Mouse (Mus musculus): ENCODE measurements at regions not wholly inside any gene's neighbourhood (a gene's known extent, or its start where the extent isn't known, plus 50 kb on each side); places are given as distances from the start of the nearest gene placed in this dataset.
A peak's percentile ranks its signal among the peaks of the same experiment; 100 is the strongest.

GRCm38 (mm10) chr9:113601451-113601850 is 106.6 kb downstream of the Pdcd6ip start:
- no peak overlapping the region for H3K4me3 ChIP-seq
- no peak overlapping the region for H3ac ChIP-seq (ENCODE audit: control insufficient read depth, insufficient read length)
- H3K36me3 ChIP-seq (ENCODE audit: control insufficient read depth, insufficient read depth), result no peaks in the 10 kb centered on the region
- no peaks in the 10 kb centered on the region for H3K27me3 ChIP-seq (ENCODE audit: control insufficient read depth, insufficient read depth, insufficient read length)
- TF ChIP-seq MYOD1 (IDR thresholded peaks at IDR 0.05; ENCODE audit: control insufficient read depth in 1 of 3, insufficient read length in 2 of 3, low read depth in 2 of 3), result no peak
- no peak for TF ChIP-seq SRF (IDR thresholded peaks at IDR 0.05; ENCODE audit: control insufficient read depth, insufficient read length, low read depth)
- no peak for TF ChIP-seq MYOG (IDR thresholded peaks at IDR 0.05; ENCODE audit: control insufficient read depth in 1 of 3, insufficient read depth in 1 of 3, insufficient read length in 2 of 3, low read depth in 2 of 3)
- TF ChIP-seq TCF12 (IDR thresholded peaks at IDR 0.05; ENCODE audit: insufficient read depth, poor library complexity, severe bottlenecking), result no peak
- TF ChIP-seq USF1 (IDR thresholded peaks at IDR 0.05; ENCODE audit: low read depth), result no peak
- no peak for TF ChIP-seq POLR2A (IDR thresholded peaks at IDR 0.05; ENCODE audit: insufficient read length, low read depth)
- no peak for TF ChIP-seq POLR2AphosphoS2 (IDR thresholded peaks at IDR 0.05; ENCODE audit: insufficient read length, low read depth)
- TF ChIP-seq TCF3 (IDR thresholded peaks at IDR 0.05; ENCODE audit: insufficient read length, low read depth), result no peak
- no peak for TF ChIP-seq CEBPB (IDR thresholded peaks at IDR 0.05; ENCODE audit: insufficient read depth, poor library complexity, severe bottlenecking)
- no peak for TF ChIP-seq E2F4 (IDR thresholded peaks at IDR 0.05; ENCODE audit: insufficient read depth)
- TF ChIP-seq MAX (IDR thresholded peaks at IDR 0.05; ENCODE audit: low read depth), result no peak
- TF ChIP-seq REST (IDR thresholded peaks at IDR 0.05; ENCODE audit: insufficient read depth, insufficient read length), result no peak
- H3K4me2 ChIP-seq (ENCODE audit: low read depth), result no peak overlapping the region
- H3K79me2 ChIP-seq (ENCODE audit: control insufficient read depth, insufficient read depth), result no peaks in the 10 kb centered on the region

GRCm38 (mm10) chr9:113587260-113587659 is 120.8 kb downstream of the Pdcd6ip start:
- Histone ChIP-seq H3K4me2 (ENCODE audit: low read depth) (peak overlapping the region; percentile 9), H3K36me3 (ENCODE audit: control insufficient read depth, insufficient read depth) (no peaks in the 10 kb centered on the region), H3ac (ENCODE audit: control insufficient read depth, insufficient read length) (no peak overlapping the region), H3K4me3 (no peak overlapping the region), H3K27me3 (ENCODE audit: control insufficient read depth, insufficient read depth, insufficient read length) (no peaks in the 10 kb centered on the region), H3K79me2 (ENCODE audit: control insufficient read depth, insufficient read depth) (no peaks in the 10 kb centered on the region)
- no peak for TF ChIP-seq MYOD1 (IDR thresholded peaks at IDR 0.05; ENCODE audit: control insufficient read depth in 1 of 3, insufficient read length in 2 of 3, low read depth in 2 of 3)
- TF ChIP-seq TCF12 (IDR thresholded peaks at IDR 0.05; ENCODE audit: insufficient read depth, poor library complexity, severe bottlenecking), result no peak
- no peak for TF ChIP-seq POLR2AphosphoS2 (IDR thresholded peaks at IDR 0.05; ENCODE audit: insufficient read length, low read depth)
- TF ChIP-seq SRF (IDR thresholded peaks at IDR 0.05; ENCODE audit: control insufficient read depth, insufficient read length, low read depth), result no peak
- TF ChIP-seq CEBPB (IDR thresholded peaks at IDR 0.05; ENCODE audit: insufficient read depth, poor library complexity, severe bottlenecking), result no peak
- no peak for TF ChIP-seq E2F4 (IDR thresholded peaks at IDR 0.05; ENCODE audit: insufficient read depth)
- no peak for TF ChIP-seq MAX (IDR thresholded peaks at IDR 0.05; ENCODE audit: low read depth)
- TF ChIP-seq POLR2A (IDR thresholded peaks at IDR 0.05; ENCODE audit: insufficient read length, low read depth), result no peak
- no peak for TF ChIP-seq REST (IDR thresholded peaks at IDR 0.05; ENCODE audit: insufficient read depth, insufficient read length)
- TF ChIP-seq USF1 (IDR thresholded peaks at IDR 0.05; ENCODE audit: low read depth), result no peak
- TF ChIP-seq MYOG (IDR thresholded peaks at IDR 0.05; ENCODE audit: control insufficient read depth in 1 of 3, insufficient read depth in 1 of 3, insufficient read length in 2 of 3, low read depth in 2 of 3), result no peak

- Histone ChIP-seq H3K27me3 (ENCODE audit: control insufficient read depth, insufficient read depth, insufficient read length) (no peaks in the 10 kb centered on the region), H3K4me3 (no peak overlapping the region)
- TF ChIP-seq TCF12 (IDR thresholded peaks at IDR 0.05; ENCODE audit: insufficient read depth, poor library complexity, severe bottlenecking), result no peak
- TF ChIP-seq POLR2A (IDR thresholded peaks at IDR 0.05; ENCODE audit: insufficient read length, low read depth), result no peak
- TF ChIP-seq REST (IDR thresholded peaks at IDR 0.05; ENCODE audit: insufficient read depth, insufficient read length), result no peak
- TF ChIP-seq E2F4 (IDR thresholded peaks at IDR 0.05; ENCODE audit: insufficient read depth), result no peak
- no peak for TF ChIP-seq USF1 (IDR thresholded peaks at IDR 0.05; ENCODE audit: low read depth)
These were observed 121.6 kb downstream of the Pdcd6ip start for GRCm38 (mm10) chr9:113586477-113586876.

GRCm38 (mm10) chr9:113578221-113578620 is 129.8 kb downstream of the Pdcd6ip start:
- Histone ChIP-seq H3K4me3 (no peak overlapping the region), H3K27me3 (ENCODE audit: control insufficient read depth, insufficient read depth, insufficient read length) (no peaks in the 10 kb centered on the region), H3K4me2 (ENCODE audit: low read depth) (no peak overlapping the region), H3K79me2 (ENCODE audit: control insufficient read depth, insufficient read depth) (no peaks in the 10 kb centered on the region), H3ac (ENCODE audit: control insufficient read depth, insufficient read length) (no peak overlapping the region), H3K36me3 (ENCODE audit: control insufficient read depth, insufficient read depth) (no peaks in the 10 kb centered on the region)
- TF ChIP-seq USF1 (IDR thresholded peaks at IDR 0.05; ENCODE audit: low read depth) (no peak), REST (IDR thresholded peaks at IDR 0.05; ENCODE audit: insufficient read depth, insufficient read length) (no peak), TCF12 (IDR thresholded peaks at IDR 0.05; ENCODE audit: insufficient read depth, poor library complexity, severe bottlenecking) (no peak)

More at GRCm38 (mm10) chr9:113586477-113586876, 121.6 kb downstream of the Pdcd6ip start:
- no peak overlapping the region for H3K4me2 ChIP-seq (ENCODE audit: low read depth)
- H3K36me3 ChIP-seq (ENCODE audit: control insufficient read depth, insufficient read depth), result no peaks in the 10 kb centered on the region
- H3ac ChIP-seq (ENCODE audit: control insufficient read depth, insufficient read length), result no peak overlapping the region
- H3K79me2 ChIP-seq (ENCODE audit: control insufficient read depth, insufficient read depth), result no peaks in the 10 kb centered on the region

GRCm38 (mm10) chr9:113568849-113569248 is 139.2 kb downstream of the Pdcd6ip start:
- H3K27me3 ChIP-seq (ENCODE audit: control insufficient read depth, insufficient read depth, insufficient read length), result no peaks in the 10 kb centered on the region
- no peaks in the 10 kb centered on the region for H3K79me2 ChIP-seq (ENCODE audit: control insufficient read depth, insufficient read depth)
- H3K36me3 ChIP-seq (ENCODE audit: control insufficient read depth, insufficient read depth), result no peaks in the 10 kb centered on the region
- no peak overlapping the region for H3ac ChIP-seq (ENCODE audit: control insufficient read depth, insufficient read length)
- no peak overlapping the region for H3K4me2 ChIP-seq (ENCODE audit: low read depth)
- TF ChIP-seq REST (IDR thresholded peaks at IDR 0.05; ENCODE audit: insufficient read depth, insufficient read length), result no peak
- TF ChIP-seq POLR2A (IDR thresholded peaks at IDR 0.05; ENCODE audit: insufficient read length, low read depth), result no peak
- TF ChIP-seq MAX (IDR thresholded peaks at IDR 0.05; ENCODE audit: low read depth), result no peak
- no peak for TF ChIP-seq CEBPB (IDR thresholded peaks at IDR 0.05; ENCODE audit: insufficient read depth, poor library complexity, severe bottlenecking)
- TF ChIP-seq MYOD1 (IDR thresholded peaks at IDR 0.05; ENCODE audit: control insufficient read depth in 1 of 3, insufficient read length in 2 of 3, low read depth in 2 of 3), result no peak
- no peak for TF ChIP-seq E2F4 (IDR thresholded peaks at IDR 0.05; ENCODE audit: insufficient read depth)
- TF ChIP-seq TCF12 (IDR thresholded peaks at IDR 0.05; ENCODE audit: insufficient read depth, poor library complexity, severe bottlenecking), result no peak
- no peak for TF ChIP-seq TCF3 (IDR thresholded peaks at IDR 0.05; ENCODE audit: insufficient read length, low read depth)
- TF ChIP-seq POLR2AphosphoS2 (IDR thresholded peaks at IDR 0.05; ENCODE audit: insufficient read length, low read depth), result no peak
- TF ChIP-seq SRF (IDR thresholded peaks at IDR 0.05; ENCODE audit: control insufficient read depth, insufficient read length, low read depth), result no peak
- no peak for TF ChIP-seq MYOG (IDR thresholded peaks at IDR 0.05; ENCODE audit: control insufficient read depth in 1 of 3, insufficient read depth in 1 of 3, insufficient read length in 2 of 3, low read depth in 2 of 3)
- no peak for TF ChIP-seq USF1 (IDR thresholded peaks at IDR 0.05; ENCODE audit: low read depth)
- H3K4me3 ChIP-seq, result no peak overlapping the region

Data from myocyte (in vitro differentiated cells).